Mouse (Mus musculus) telencephalon, adult 2 months (tissue): Measurements from ENCODE around the gene Ifna7.
"Not testable (repeated sequence)": the region's sequence is repeated elsewhere in the genome, so short reads cannot be mapped to it uniquely, and the experiment has no call there.

Experiments
- DNase-seq: peaks from one replicate; pipeline ENCODE4 v3.0.0-alpha.2; 2011; ENCODE audit warnings: low read depth, low spot score

Ifna7 gene

GRCm38 (mm10) chr4:88815928-88816327, at the start of gene Ifna7:
Gene Ifna7, plus strand, starts transcription at chr4:88816228.
- no peak for DNase-seq

- not testable (repeated sequence) for DNase-seq
Measured at GRCm38 (mm10) chr4:88773534-88773933, 42.5 kb upstream of the Ifna7 start, which contains the start of gene Gm13290. Gene Gm13290, plus strand, starts transcription at chr4:88773834.

GRCm38 (mm10) chr4:88776622-88777021, 39.4 kb upstream of the Ifna7 start, which contains the start of gene Gm13289:
Gene Gm13289, plus strand, starts transcription at chr4:88776922.
- DNase-seq = not testable (repeated sequence)

GRCm38 (mm10) chr4:88779550-88779949, 36.5 kb upstream of the Ifna7 start, which contains the start of gene Gm13272:
Gene Gm13272, plus strand, starts transcription at chr4:88779850.
- not testable (repeated sequence) for DNase-seq

GRCm38 (mm10) chr4:88780320-88780719, 35.7 kb upstream of the Ifna7 start:
- DNase-seq = not testable (repeated sequence)

GRCm38 (mm10) chr4:88781831-88782230, 34.2 kb upstream of the Ifna7 start, which contains the start of gene Ifnz:
Gene Ifnz, plus strand, starts transcription at chr4:88782131.
- not testable (repeated sequence) for DNase-seq

- not testable (repeated sequence) for DNase-seq
Measured at GRCm38 (mm10) chr4:88782335-88782734, 33.7 kb upstream of the Ifna7 start.

GRCm38 (mm10) chr4:88785409-88785808, 30.6 kb upstream of the Ifna7 start, which contains the start of gene Gm13276:
Gene Gm13276, plus strand, starts transcription at chr4:88785709.
- not testable (repeated sequence) for DNase-seq

- not testable (repeated sequence) for DNase-seq
Measured at GRCm38 (mm10) chr4:88788402-88788801, 27.6 kb upstream of the Ifna7 start, which contains the start of gene Gm13277. Gene Gm13277, plus strand, starts transcription at chr4:88788632.

- DNase-seq = not testable (repeated sequence)
Measured at GRCm38 (mm10) chr4:88791250-88791649, 24.8 kb upstream of the Ifna7 start, which contains the start of gene Gm13278. Gene Gm13278, plus strand, starts transcription at chr4:88791550.

GRCm38 (mm10) chr4:88793936-88794675, 21.9 kb upstream of the Ifna7 start, which contains the start of gene Gm13275:
Gene Gm13275, plus strand, starts transcription at chr4:88794487.
- DNase-seq = not testable (repeated sequence)

- not testable (repeated sequence) for DNase-seq
Measured at GRCm38 (mm10) chr4:88797097-88797496, 18.9 kb upstream of the Ifna7 start, which contains the start of gene Gm13279. Gene Gm13279, plus strand, starts transcription at chr4:88797397.

- not testable (repeated sequence) for DNase-seq
Measured at GRCm38 (mm10) chr4:88799365-88799764, 16.7 kb upstream of the Ifna7 start, which contains the start of gene Gm13285. Gene Gm13285, plus strand, starts transcription at chr4:88799665.

GRCm38 (mm10) chr4:88802954-88803353, 13.1 kb upstream of the Ifna7 start, which contains the start of gene Gm13287:
Gene Gm13287, plus strand, starts transcription at chr4:88803254.
- not testable (repeated sequence) for DNase-seq

GRCm38 (mm10) chr4:88805231-88805630, 10.8 kb upstream of the Ifna7 start, which contains the start of gene Gm13288:
Gene Gm13288, plus strand, starts transcription at chr4:88805531.
- DNase-seq = not testable (repeated sequence)

GRCm38 (mm10) chr4:88805761-88806160, 10.3 kb upstream of the Ifna7 start:
- not testable (repeated sequence) for DNase-seq

- no peak for DNase-seq
Measured at GRCm38 (mm10) chr4:88819659-88820058, 3.6 kb downstream of the Ifna7 start, which contains the start of gene Ifna11. Gene Ifna11, plus strand, starts transcription at chr4:88819959.

- no peak for DNase-seq
Measured at GRCm38 (mm10) chr4:88822995-88823394, 7.0 kb downstream of the Ifna7 start.

GRCm38 (mm10) chr4:88827116-88827515, 11.1 kb downstream of the Ifna7 start, which contains the start of gene Ifna6:
Gene Ifna6, plus strand, starts transcription at chr4:88827416.
- not testable (repeated sequence) for DNase-seq

GRCm38 (mm10) chr4:88830523-88830922, 14.5 kb downstream of the Ifna7 start:
- DNase-seq = no peak

GRCm38 (mm10) chr4:88835225-88835624, 19.2 kb downstream of the Ifna7 start, which contains the start of gene Ifna5:
Gene Ifna5, plus strand, starts transcription at chr4:88835525.
- not testable (repeated sequence) for DNase-seq

- DNase-seq = no peak
Measured at GRCm38 (mm10) chr4:88838828-88839227, 22.8 kb downstream of the Ifna7 start.
